Mouse (Mus musculus): ENCODE measurements around the gene Rnf181.

- TF ChIP-seq CTCF (IDR thresholded peaks at IDR 0.05; ENCODE audit: extremely low read depth, insufficient read depth, insufficient read length, insufficient replicate concordance): no peak
- no peak for TF ChIP-seq POLR2A (IDR thresholded peaks at IDR 0.05; ENCODE audit: low read depth, low read length)
Observed at GRCm38 (mm10) chr6:72388266-72388665, 21.5 kb upstream of the Rnf181 start.

Measured in spleen, adult 2 months (tissue).